Mouse (Mus musculus) megakaryocyte, embryonic 14.5 days (primary cell): ENCODE results near the gene Fbxw11.
"Not testable (repeated sequence)": the region's sequence is repeated elsewhere in the genome, so short reads cannot be mapped to it uniquely, and the experiment has no call there.

Source experiments
- FLI1 ChIP-seq: IDR thresholded peaks from 2 replicates; pipeline ENCODE4 v1.6.1; 2012; ENCODE audit warnings: low read length, inconsistent platforms, mixed read lengths
- GATA1 ChIP-seq: IDR thresholded peaks from 3 replicates; pipeline ENCODE4 v1.6.1; 2012; ENCODE audit warnings: mixed read lengths, low read length, inconsistent platforms, borderline replicate concordance

DNA sequence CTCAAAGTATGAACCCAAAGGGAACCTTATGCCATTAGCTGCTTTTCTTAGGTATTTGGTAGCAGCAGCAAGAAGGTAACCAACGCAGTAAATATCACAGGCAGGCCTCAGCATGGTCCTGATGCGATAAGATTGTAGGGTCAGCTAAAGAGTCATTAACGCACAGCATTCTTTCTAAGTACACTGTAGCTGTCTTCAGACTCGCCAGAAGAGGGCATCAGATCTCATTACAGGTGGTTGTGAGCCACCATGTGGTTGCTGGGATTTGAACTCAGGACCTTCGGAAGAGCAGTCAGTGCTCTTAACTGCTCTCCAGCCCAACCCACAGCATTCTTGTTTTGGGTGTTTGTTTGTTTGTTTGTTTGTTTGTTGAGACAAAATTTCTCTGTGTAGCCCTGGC, 23.9 kb upstream of the Fbxw11 start:
- TF ChIP-seq GATA1, FLI1: not testable (repeated sequence)
